Mouse (Mus musculus) G1E (cell line): ENCODE data around the gene Rasl2-9. TPM values are rescaled to one million over a fixed set of nuclear protein-coding genes. Genes with fewer than 3 reads are reported as not detected.
A peak's percentile ranks its signal among the peaks of the same experiment; 100 is the strongest.
"Not testable (repeated sequence)": the region's sequence is repeated elsewhere in the genome, so short reads cannot be mapped to it uniquely, and the experiment has no call there.

Experiments
- ATAC-seq: 2 replicates; pipeline ENCODE4 v1.8.0; 2016; ENCODE audit warnings: mild to moderate bottlenecking; ENCODE audit not compliant: insufficient number of reproducible peaks, poor library complexity, low FRiP score, severe bottlenecking; ENCODE audit errors: extremely low read depth
- DNase-seq: peaks from one replicate; pipeline ENCODE4 v3.0.0; 2012; ENCODE audit warnings: low spot score
- H3K27me3 ChIP-seq: 2 replicates; pipeline ENCODE4 v1.6.1; 2012; ENCODE audit warnings: mild to moderate bottlenecking, low read length, inconsistent platforms; ENCODE audit not compliant: insufficient read depth
- H3K36me3 ChIP-seq: replicated peaks from 2 replicates; pipeline ENCODE3; 2012; ENCODE audit warnings: mild to moderate bottlenecking, inconsistent platforms
- H3K4me1 ChIP-seq: 2 replicates; pipeline ENCODE4 v1.6.1; 2012; ENCODE audit warnings: low read depth, low read length, inconsistent platforms, mixed read lengths; ENCODE audit not compliant: insufficient read depth
- H3K4me3 ChIP-seq: 2 replicates; pipeline ENCODE4 v1.5.1; 2012; ENCODE audit warnings: low read depth, mild to moderate bottlenecking, inconsistent platforms, low read length, moderate library complexity, mixed read lengths
- H3K9me3 ChIP-seq: replicated peaks from 2 replicates; pipeline ENCODE4 v1.6.1; 2012; ENCODE audit warnings: inconsistent platforms
- CTCF ChIP-seq: IDR thresholded peaks from 2 replicates; pipeline ENCODE4 v1.5.1; 2012; ENCODE audit warnings: low read depth, low read length, inconsistent platforms, mixed read lengths
- GATA1 ChIP-seq: IDR thresholded peaks from 2 replicates; pipeline ENCODE4 v1.6.1; 2012; ENCODE audit warnings: borderline replicate concordance, low read length, inconsistent platforms, mixed read lengths
- GATA2 ChIP-seq: IDR thresholded peaks from 2 replicates; pipeline ENCODE4 v1.6.1; 2012; ENCODE audit warnings: low read depth, low read length, inconsistent platforms, borderline replicate concordance
- POLR2AphosphoS5 ChIP-seq: IDR thresholded peaks from 2 replicates; pipeline ENCODE4 v1.6.1; 2012; ENCODE audit warnings: low read depth, low read length, inconsistent platforms; ENCODE audit not compliant: insufficient replicate concordance
- TAL1 ChIP-seq: conservative IDR thresholded peaks from 2 replicates; pipeline ENCODE4 v1.6.1; 2012; ENCODE audit warnings: low read depth, low read length, inconsistent platforms, mixed read lengths
- polyA plus RNA-seq: library from polyadenylated mRNA; stranded (reverse); fragments of >175 nt; gene quantifications from 2 replicates; pipeline ENCODE4 v1.2.3, GENCODE M21; 2012
- total RNA-seq, 2 experiments: library from RNA; stranded (forward) in 1 of 2; stranded (reverse) in 1 of 2; fragments of 200-1000 nt in 1 of 2; fragments of >200 nt in 1 of 2; fragmentation: Nextera tagmentation in 1 of 2; gene quantifications; 2 replicates each; pipeline ENCODE4 v1.2.3; 2014 to 2017

The Rasl2-9 gene
- total RNA-seq (2014; fragmentation: Nextera tagmentation) (1.0 and 4.0 TPM in 2 replicates), total RNA-seq (2017) (2.0 and 2.7 TPM in 2 replicates), polyA plus RNA-seq (0.42 and 0.48 TPM in 2 replicates)

- peak; percentile 57 for ATAC-seq
- TF ChIP-seq POLR2AphosphoS5 = no peak
- no peak for TF ChIP-seq GATA2
- TF ChIP-seq GATA1 = no peak
- TF ChIP-seq CTCF = peak; percentile 43; the same call in 1 of the 2 replicates
- TF ChIP-seq TAL1 = no peak
- Histone ChIP-seq H3K4me3 (peak within 1 kb of the TSS; percentile 68), H3K4me1 (peaks cover 13% of the 10 kb centered on the region), H3K36me3 (no peaks in the 10 kb centered on the region), H3K9me3 (no peaks in the 10 kb centered on the region), H3K27me3 (peaks cover 7% of the 10 kb centered on the region)
- peak; percentile 40 for DNase-seq
Observed at GRCm38 (mm10) chr7:5125549-5126406, at the start of gene Rasl2-9. Gene Rasl2-9, minus strand, starts transcription at chr7:5125950.

GRCm38 (mm10) chr7:5149570-5149969 is 23.8 kb upstream of the Rasl2-9 start, which contains the start of gene Vmn1r55:
Gene Vmn1r55, minus strand, starts transcription at chr7:5149670.
- ATAC-seq, H3K4me1 ChIP-seq, H3K27me3 ChIP-seq, H3K9me3 ChIP-seq, DNase-seq, H3K4me3 ChIP-seq, H3K36me3 ChIP-seq: not testable (repeated sequence)

- no peak for ATAC-seq
- peak overlapping the region; percentile 68; the same call in 1 of the 2 replicates for H3K4me3 ChIP-seq
- TF ChIP-seq GATA2 (no peak), GATA1 (no peak), CTCF (no peak), TAL1 (no peak), POLR2AphosphoS5 (no peak)
Observed at GRCm38 (mm10) chr7:5125078-5125477, 672 bp downstream of the Rasl2-9 start.

GRCm38 (mm10) chr7:5116850-5117249 is 8.9 kb downstream of the Rasl2-9 start, which contains the start of gene Rfpl4:
Gene Rfpl4, minus strand, starts transcription at chr7:5116950.
- TF ChIP-seq POLR2AphosphoS5 = no peak
- TF ChIP-seq GATA2 = no peak
- no peak for TF ChIP-seq TAL1
- TF ChIP-seq CTCF = no peak
- TF ChIP-seq GATA1 = no peak
- H3K9me3 ChIP-seq = no peaks in the 10 kb centered on the region
- no peak within 1 kb of the TSS for H3K4me3 ChIP-seq
- ATAC-seq = no peak
- H3K27me3 ChIP-seq = peaks cover 3% of the 10 kb centered on the region; the same call in 1 of the 2 replicates
- no peaks in the 10 kb centered on the region for H3K4me1 ChIP-seq
- no peaks in the 10 kb centered on the region for H3K36me3 ChIP-seq
- no peak for DNase-seq

More at GRCm38 (mm10) chr7:5125078-5125477, 672 bp downstream of the Rasl2-9 start:
- no peak for DNase-seq
- peaks cover 13% of the 10 kb centered on the region for H3K4me1 ChIP-seq
- no peaks in the 10 kb centered on the region for H3K9me3 ChIP-seq
- H3K27me3 ChIP-seq = peaks cover 7% of the 10 kb centered on the region; the same call in 1 of the 2 replicates
- H3K36me3 ChIP-seq = no peaks in the 10 kb centered on the region

GRCm38 (mm10) chr7:5112701-5113100 is 13.0 kb downstream of the Rasl2-9 start:
- TF ChIP-seq GATA1 (no peak), GATA2 (no peak), POLR2AphosphoS5 (no peak), TAL1 (no peak), CTCF (no peak)
- DNase-seq (no peak), ATAC-seq (no peak)
- Histone ChIP-seq H3K27me3 (peaks cover 10% of the 10 kb centered on the region), H3K4me1 (peaks cover 3% of the 10 kb centered on the region), H3K4me3 (no peak overlapping the region), H3K36me3 (no peaks in the 10 kb centered on the region), H3K9me3 (no peaks in the 10 kb centered on the region)

GRCm38 (mm10) chr7:5109301-5109700 is 16.4 kb downstream of the Rasl2-9 start:
- Histone ChIP-seq H3K9me3 (no peaks in the 10 kb centered on the region), H3K4me1 (peaks cover 3% of the 10 kb centered on the region), H3K27me3 (peaks cover 7% of the 10 kb centered on the region), H3K36me3 (no peaks in the 10 kb centered on the region), H3K4me3 (no peak overlapping the region)
- no peak for DNase-seq
- no peak for TF ChIP-seq POLR2AphosphoS5
- no peak for TF ChIP-seq CTCF
- TF ChIP-seq GATA2 = no peak
- TF ChIP-seq TAL1 = no peak
- TF ChIP-seq GATA1 = no peak
- no peak for ATAC-seq
